Mouse (Mus musculus) heart, postnatal 0 days (tissue): ENCODE results near the gene Npm3.

ENCODE experiments used
- CTCF ChIP-seq: IDR thresholded peaks from 2 replicates; pipeline ENCODE4 v1.5.1; 2016; ENCODE audit warnings: antibody characterized with exemption, control low read depth, low read depth
- EP300 ChIP-seq: IDR thresholded peaks from 2 replicates; pipeline ENCODE4 v1.6.1; 2016; ENCODE audit warnings: antibody characterized with exemption, low read depth

GRCm38 (mm10) chr19:45789888-45790874, 40.8 kb upstream of the Npm3 start:
- no peak for TF ChIP-seq CTCF
- TF ChIP-seq EP300: no peak
